Mouse (Mus musculus) naive thymus-derived CD4-positive, alpha-beta T cell, adult 2 months (primary cell): ENCODE data around the gene Rhox11.
"Not testable (repeated sequence)": the region's sequence is repeated elsewhere in the genome, so short reads cannot be mapped to it uniquely, and the experiment has no call there.

Source experiments
- DNase-seq: peaks from one replicate; pipeline ENCODE4 v3.0.0-alpha.2; 2011; ENCODE audit warnings: low read depth

Gene Rhox11

GRCm38 (mm10) chrX:38085041-38085440 lies at the start of gene Rhox11:
Gene Rhox11, minus strand, starts transcription at chrX:38085141.
- no peak for DNase-seq

GRCm38 (mm10) chrX:38121478-38121877 lies 36.5 kb upstream of the Rhox11 start:
- DNase-seq, result no peak

GRCm38 (mm10) chrX:38120982-38121381 lies 36.0 kb upstream of the Rhox11 start, which contains the start of gene Rhox13:
Gene Rhox13, plus strand, starts transcription at chrX:38121219.
- DNase-seq, result no peak

GRCm38 (mm10) chrX:38110807-38111206 lies 25.9 kb upstream of the Rhox11 start, which contains the start of gene Rhox12:
Gene Rhox12, minus strand, starts transcription at chrX:38110907.
- DNase-seq, result no peak

GRCm38 (mm10) chrX:38084226-38084625 lies 715 bp downstream of the Rhox11 start:
- DNase-seq, result peak; percentile 23

GRCm38 (mm10) chrX:38066175-38066574 lies 18.8 kb downstream of the Rhox11 start, which contains the start of gene Rhox10:
Gene Rhox10, plus strand, starts transcription at chrX:38066475.
- DNase-seq, result no peak

- peak; percentile 12 for DNase-seq
Observed at GRCm38 (mm10) chrX:38061544-38061943, 23.4 kb downstream of the Rhox11 start.

GRCm38 (mm10) chrX:38043014-38043413 lies 41.9 kb downstream of the Rhox11 start, which contains the start of gene Btg1-ps2:
Gene Btg1-ps2, minus strand, starts transcription at chrX:38043114.
- not testable (repeated sequence) for DNase-seq

GRCm38 (mm10) chrX:38039666-38040065 lies 45.3 kb downstream of the Rhox11 start:
- no peak for DNase-seq

- DNase-seq, result no peak
Observed at GRCm38 (mm10) chrX:38033841-38034240, 51.1 kb downstream of the Rhox11 start.
